Mouse (Mus musculus) liver, embryonic 12.5 days (tissue): ENCODE data around the gene Mindy2. TPM values are rescaled to one million over a fixed set of nuclear protein-coding genes. Genes with fewer than 3 reads are reported as not detected.

ENCODE experiments used
- ATAC-seq: fragments of 200-750 bp; cut with Nextera tagmentation; 2 replicates; pipeline ENCODE4 v1.8.0; 2017; ENCODE audit warnings: moderate number of reproducible peaks, mild to moderate bottlenecking, moderate library complexity
- H3K27ac ChIP-seq: fragments of 300-500 bp; sonication (generic); 2 replicates; pipeline ENCODE4 v1.5.1; 2016; ENCODE audit warnings: mild to moderate bottlenecking
- H3K27me3 ChIP-seq: fragments of 300-500 bp; sonication (generic); replicated peaks from 2 replicates; pipeline ENCODE4 v1.6.1; 2016; ENCODE audit warnings: mild to moderate bottlenecking, moderate library complexity
- H3K36me3 ChIP-seq: fragments of 300-500 bp; sonication (generic); 2 replicates; pipeline ENCODE4 v1.6.1; 2016; ENCODE audit warnings: mild to moderate bottlenecking, moderate library complexity
- H3K4me1 ChIP-seq: fragments of 300-500 bp; sonication (generic); 2 replicates; pipeline ENCODE4 v1.6.1; 2016
- H3K4me2 ChIP-seq: fragments of 300-500 bp; sonication (generic); 2 replicates; pipeline ENCODE4 v1.6.1; 2016; ENCODE audit warnings: mild to moderate bottlenecking, moderate library complexity
- H3K4me3 ChIP-seq: fragments of 300-500 bp; sonication (generic); 2 replicates; pipeline ENCODE4 v1.5.1; 2016; ENCODE audit warnings: mild to moderate bottlenecking, moderate library complexity
- H3K9ac ChIP-seq: fragments of 300-500 bp; sonication (generic); 2 replicates; pipeline ENCODE4 v1.6.1; 2016; ENCODE audit warnings: mild to moderate bottlenecking, moderate library complexity
- H3K9me3 ChIP-seq: fragments of 300-500 bp; sonication (generic); replicated peaks from 2 replicates; pipeline ENCODE4 v1.6.1; 2016; ENCODE audit warnings: mild to moderate bottlenecking, moderate library complexity
- WGBS: fragments of 180-500 bp; shearing (Covaris S2); methylation state at CpG from one replicate; pipeline ENCODE4 v1.1.7; 2016; ENCODE audit not compliant: insufficient replicate concordance; 5-methylcytosine and 5-hydroxymethylcytosine counted together
- polyA plus RNA-seq: library from polyadenylated mRNA; unstranded; fragments of >200 nt; fragmentation: Nextera tagmentation; extraction: Ambion mirVana; gene quantifications from 2 replicates; pipeline ENCODE4 v1.2.1, GENCODE M21; 2016

The Mindy2 gene
- polyA plus RNA-seq, 1 experiment from 2014 or later = 29.6 TPM

GRCm38 (mm10) chr9:70679132-70680091 is 22.4 kb upstream of the Mindy2 start:
- Histone ChIP-seq H3K27ac (peak overlapping the region; percentile 99), H3K36me3 (peaks cover 12% of the 10 kb centered on the region; the same call in 1 of the 2 replicates), H3K4me1 (peaks cover 54% of the 10 kb centered on the region), H3K9me3 (no peaks in the 10 kb centered on the region), H3K9ac (peak overlapping the region; percentile 100), H3K27me3 (no peaks in the 10 kb centered on the region), H3K4me2 (peak overlapping the region; percentile 69), H3K4me3 (peak overlapping the region; percentile 99)
- peak; percentile 10; the same call in 1 of the 2 replicates for ATAC-seq
- under 1% methylated on average over 92 of the region's 103 CpGs for WGBS

- ATAC-seq = peak; percentile 97
- Histone ChIP-seq H3K4me3 (peak within 1 kb of the TSS; percentile 99), H3K4me1 (peaks cover 51% of the 10 kb centered on the region), H3K4me2 (peak within 1 kb of the TSS; percentile 69), H3K27me3 (no peaks in the 10 kb centered on the region), H3K36me3 (peaks cover 9% of the 10 kb centered on the region; the same call in 1 of the 2 replicates), H3K27ac (peak within 1 kb of the TSS; percentile 99), H3K9me3 (no peaks in the 10 kb centered on the region), H3K9ac (peak within 1 kb of the TSS; percentile 100)
- WGBS = under 1% methylated on average over 48 of the region's 48 CpGs
Observed at GRCm38 (mm10) chr9:70678682-70679131, 21.7 kb upstream of the Mindy2 start, which contains the start of gene Adam10. Gene Adam10 (plus strand): TSS chr9:70678997.

GRCm38 (mm10) chr9:70675961-70676360 is 19.0 kb upstream of the Mindy2 start:
- no peak overlapping the region for H3K4me2 ChIP-seq
- no peaks in the 10 kb centered on the region for H3K36me3 ChIP-seq
- no peak for ATAC-seq
- peak overlapping the region; percentile 72 for H3K27ac ChIP-seq
- H3K9me3 ChIP-seq = no peaks in the 10 kb centered on the region
- H3K4me3 ChIP-seq = no peak overlapping the region
- WGBS = 67% methylated on average over 5 of the region's 5 CpGs
- peaks cover 55% of the 10 kb centered on the region for H3K4me1 ChIP-seq
- no peaks in the 10 kb centered on the region for H3K27me3 ChIP-seq
- no peak overlapping the region for H3K9ac ChIP-seq

- Histone ChIP-seq H3K9me3 (no peaks in the 10 kb centered on the region), H3K4me3 (no peak overlapping the region), H3K27ac (peak overlapping the region; percentile 43), H3K4me1 (peaks cover 62% of the 10 kb centered on the region), H3K4me2 (no peak overlapping the region), H3K27me3 (no peaks in the 10 kb centered on the region), H3K36me3 (no peaks in the 10 kb centered on the region), H3K9ac (no peak overlapping the region)
- no peak for ATAC-seq
- 54% methylated on average over 4 of the region's 4 CpGs for WGBS
Observed at GRCm38 (mm10) chr9:70675117-70675516, 18.1 kb upstream of the Mindy2 start.

GRCm38 (mm10) chr9:70673656-70674055 is 16.7 kb upstream of the Mindy2 start:
- no peak overlapping the region for H3K9ac ChIP-seq
- H3K4me2 ChIP-seq = no peak overlapping the region
- H3K4me3 ChIP-seq = no peak overlapping the region
- H3K9me3 ChIP-seq = no peaks in the 10 kb centered on the region
- H3K36me3 ChIP-seq = no peaks in the 10 kb centered on the region
- WGBS = 87% methylated on average over 4 of the region's 4 CpGs
- ATAC-seq = no peak
- H3K4me1 ChIP-seq = peaks cover 77% of the 10 kb centered on the region
- H3K27ac ChIP-seq = peak overlapping the region; percentile 51
- H3K27me3 ChIP-seq = no peaks in the 10 kb centered on the region

GRCm38 (mm10) chr9:70671772-70672579 is 15.0 kb upstream of the Mindy2 start:
- H3K4me1 ChIP-seq = peaks cover 69% of the 10 kb centered on the region
- H3K4me3 ChIP-seq = no peak overlapping the region
- H3K4me2 ChIP-seq = peak overlapping the region; percentile 36
- 34% methylated on average over 10 of the region's 10 CpGs for WGBS
- peak overlapping the region; percentile 98 for H3K27ac ChIP-seq
- no peaks in the 10 kb centered on the region for H3K27me3 ChIP-seq
- H3K9ac ChIP-seq = peak overlapping the region; percentile 23; the same call in 1 of the 2 replicates
- no peaks in the 10 kb centered on the region; the same call in 1 of the 2 replicates for H3K9me3 ChIP-seq
- ATAC-seq = no peak
- 0 out of 2 replicates have a peak, but pooled peaks cover 4% of the 10 kb centered on the region for H3K36me3 ChIP-seq

- Histone ChIP-seq H3K4me3 (no peak overlapping the region), H3K4me1 (peaks cover 71% of the 10 kb centered on the region), H3K9me3 (no peaks in the 10 kb centered on the region; the same call in 1 of the 2 replicates), H3K4me2 (peak overlapping the region; percentile 36), H3K36me3 (0 out of 2 replicates have a peak, but pooled peaks cover 4% of the 10 kb centered on the region), H3K27me3 (no peaks in the 10 kb centered on the region), H3K9ac (peak overlapping the region; percentile 22; the same call in 1 of the 2 replicates), H3K27ac (peak overlapping the region; percentile 98)
- no peak for ATAC-seq
- 27% methylated on average over 6 of the region's 6 CpGs for WGBS
Observed at GRCm38 (mm10) chr9:70671278-70671677, 14.3 kb upstream of the Mindy2 start.

GRCm38 (mm10) chr9:70670381-70670780 is 13.4 kb upstream of the Mindy2 start:
- Histone ChIP-seq H3K9me3 (no peaks in the 10 kb centered on the region; the same call in 1 of the 2 replicates), H3K27ac (peak overlapping the region; percentile 98), H3K27me3 (no peaks in the 10 kb centered on the region), H3K36me3 (0 out of 2 replicates have a peak, but pooled peaks cover 4% of the 10 kb centered on the region), H3K4me1 (peaks cover 68% of the 10 kb centered on the region), H3K4me3 (no peak overlapping the region), H3K9ac (peak overlapping the region; percentile 66), H3K4me2 (peak overlapping the region; percentile 56)
- peak; percentile 76 for ATAC-seq
- 28% methylated on average over 6 of the region's 6 CpGs for WGBS

GRCm38 (mm10) chr9:70669197-70669596 is 12.2 kb upstream of the Mindy2 start:
- ATAC-seq = peak; percentile 91
- WGBS = 16% methylated on average over 2 of the region's 2 CpGs
- Histone ChIP-seq H3K27me3 (no peaks in the 10 kb centered on the region), H3K9me3 (no peaks in the 10 kb centered on the region; the same call in 1 of the 2 replicates), H3K27ac (peak overlapping the region; percentile 98), H3K4me1 (peaks cover 64% of the 10 kb centered on the region), H3K9ac (peak overlapping the region; percentile 66), H3K36me3 (0 out of 2 replicates have a peak, but pooled peaks cover 4% of the 10 kb centered on the region), H3K4me2 (peak overlapping the region; percentile 56), H3K4me3 (no peak overlapping the region)

GRCm38 (mm10) chr9:70668048-70668447 is 11.1 kb upstream of the Mindy2 start:
- Histone ChIP-seq H3K9ac (no peak overlapping the region), H3K4me2 (no peak overlapping the region), H3K4me1 (peaks cover 60% of the 10 kb centered on the region), H3K27me3 (no peaks in the 10 kb centered on the region), H3K4me3 (no peak overlapping the region), H3K27ac (peak overlapping the region; percentile 98), H3K9me3 (no peaks in the 10 kb centered on the region; the same call in 1 of the 2 replicates), H3K36me3 (0 out of 2 replicates have a peak, but pooled peaks cover 4% of the 10 kb centered on the region)
- ATAC-seq = no peak

GRCm38 (mm10) chr9:70666811-70667210 is 9.8 kb upstream of the Mindy2 start:
- Histone ChIP-seq H3K27ac (no peak overlapping the region), H3K36me3 (0 out of 2 replicates have a peak, but pooled peaks cover 4% of the 10 kb centered on the region), H3K4me1 (peaks cover 47% of the 10 kb centered on the region), H3K27me3 (no peaks in the 10 kb centered on the region), H3K4me3 (no peak overlapping the region), H3K9ac (no peak overlapping the region), H3K4me2 (no peak overlapping the region), H3K9me3 (no peaks in the 10 kb centered on the region; the same call in 1 of the 2 replicates)
- no peak for ATAC-seq
- 60% methylated on average over 7 of the region's 7 CpGs for WGBS
